Mouse (Mus musculus): ENCODE measurements at regions not wholly inside any gene's neighbourhood (a gene's known extent, or its start where the extent isn't known, plus 50 kb on each side); places are given as distances from the start of the nearest gene placed in this dataset.

- no peak for DNase-seq (ENCODE audit: low read depth)
These were observed 114.7 kb downstream of the Uri1 start for GRCm38 (mm10) chr7:37908618-37909130.

GRCm38 (mm10) chr7:37893885-37894284 is 120.4 kb upstream of the Zfp536 start:
- peak; percentile 7 for DNase-seq (ENCODE audit: low read depth)

- no peak for DNase-seq (ENCODE audit: low read depth)
These were observed 100.9 kb upstream of the Zfp536 start for GRCm38 (mm10) chr7:37874382-37874781.

- DNase-seq (ENCODE audit: low read depth), result no peak
These were observed 97.5 kb upstream of the Zfp536 start for GRCm38 (mm10) chr7:37870956-37871355.

GRCm38 (mm10) chr7:37866468-37866867 is 93.0 kb upstream of the Zfp536 start:
- no peak for DNase-seq (ENCODE audit: low read depth)

GRCm38 (mm10) chr7:37851471-37851870 is 78.0 kb upstream of the Zfp536 start:
- no peak for DNase-seq (ENCODE audit: low read depth)

GRCm38 (mm10) chr7:37845201-37845600 is 71.8 kb upstream of the Zfp536 start:
- no peak for DNase-seq (ENCODE audit: low read depth)

GRCm38 (mm10) chr7:37842000-37842513 is 68.6 kb upstream of the Zfp536 start:
- no peak for DNase-seq (ENCODE audit: low read depth)

GRCm38 (mm10) chr7:37841549-37841948 is 68.1 kb upstream of the Zfp536 start:
- DNase-seq (ENCODE audit: low read depth), result no peak

- no peak for DNase-seq (ENCODE audit: low read depth)
These were observed 64.4 kb upstream of the Zfp536 start for GRCm38 (mm10) chr7:37837883-37838282.

- DNase-seq (ENCODE audit: low read depth), result no peak
These were observed 63.9 kb upstream of the Zfp536 start for GRCm38 (mm10) chr7:37837372-37837771.

- DNase-seq (ENCODE audit: low read depth), result no peak
These were observed 60.0 kb upstream of the Zfp536 start for GRCm38 (mm10) chr7:37833420-37833819.

- DNase-seq (ENCODE audit: low read depth), result no peak
These were observed 58.9 kb upstream of the Zfp536 start for GRCm38 (mm10) chr7:37832322-37832721.

GRCm38 (mm10) chr7:37825766-37826165 is 52.3 kb upstream of the Zfp536 start:
- no peak for DNase-seq (ENCODE audit: low read depth)
